Mouse (Mus musculus) kidney, embryonic 16.5 days (tissue): ENCODE results near the gene Sesn2. TPM values are rescaled to one million over a fixed set of nuclear protein-coding genes. Genes with fewer than 3 reads are reported as not detected.
A peak's percentile ranks its signal among the peaks of the same experiment; 100 is the strongest.

ENCODE experiments used
- ATAC-seq: fragments of 200-750 bp; cut with Nextera tagmentation; 2 replicates; pipeline ENCODE4 v1.8.0; 2017; ENCODE audit warnings: moderate TSS enrichment; ENCODE audit not compliant: low FRiP score, low TSS enrichment
- H3K27ac ChIP-seq: fragments of 300-500 bp; sonication (generic); 2 replicates; pipeline ENCODE4 v1.5.1; 2014; ENCODE audit warnings: low read length
- H3K27me3 ChIP-seq: fragments of 300-500 bp; sonication (generic); 2 replicates; pipeline ENCODE4 v1.6.1; 2014; ENCODE audit warnings: low read length, control low read depth, mixed read lengths; ENCODE audit not compliant: insufficient read depth
- H3K36me3 ChIP-seq: fragments of 300-500 bp; sonication (generic); 2 replicates; pipeline ENCODE4 v1.6.1; 2014; ENCODE audit warnings: low read length, control low read depth, mixed read lengths; ENCODE audit not compliant: insufficient read depth
- H3K4me1 ChIP-seq: fragments of 300-500 bp; sonication (generic); 2 replicates; pipeline ENCODE4 v1.6.1; 2014; ENCODE audit warnings: low read length, control low read depth, mixed read lengths; ENCODE audit not compliant: insufficient read depth
- H3K4me2 ChIP-seq: fragments of 300-500 bp; sonication (generic); replicated peaks from 2 replicates; pipeline ENCODE4 v1.6.1; 2014; ENCODE audit warnings: low read depth, low read length
- H3K4me3 ChIP-seq: fragments of 300-500 bp; sonication (generic); 2 replicates; pipeline ENCODE4 v1.5.1; 2014; ENCODE audit warnings: mild to moderate bottlenecking, low read length
- H3K9ac ChIP-seq: fragments of 300-500 bp; sonication (generic); replicated peaks from 2 replicates; pipeline ENCODE4 v1.6.1; 2014; ENCODE audit warnings: low read length
- H3K9me3 ChIP-seq: fragments of 300-500 bp; sonication (generic); 2 replicates; pipeline ENCODE4 v1.6.1; 2016; ENCODE audit warnings: low read length, control low read depth
- WGBS: fragments of 180-500 bp; shearing (Covaris S2); extraction: QIAGEN DNeasy Blood & Tissue Kit; methylation state at CpG from one replicate; pipeline ENCODE4 v1.1.7; 2014; 5-methylcytosine and 5-hydroxymethylcytosine counted together
- polyA plus RNA-seq: library from polyadenylated mRNA; unstranded; fragments of >200 nt; fragmentation: Nextera tagmentation; extraction: Ambion mirVana; gene quantifications from 2 replicates; pipeline ENCODE4 v1.2.1, GENCODE M21; 2015

Sesn2 gene
- polyA plus RNA-seq, 1 experiment from 2014 or later = 21.2 TPM

DNA sequence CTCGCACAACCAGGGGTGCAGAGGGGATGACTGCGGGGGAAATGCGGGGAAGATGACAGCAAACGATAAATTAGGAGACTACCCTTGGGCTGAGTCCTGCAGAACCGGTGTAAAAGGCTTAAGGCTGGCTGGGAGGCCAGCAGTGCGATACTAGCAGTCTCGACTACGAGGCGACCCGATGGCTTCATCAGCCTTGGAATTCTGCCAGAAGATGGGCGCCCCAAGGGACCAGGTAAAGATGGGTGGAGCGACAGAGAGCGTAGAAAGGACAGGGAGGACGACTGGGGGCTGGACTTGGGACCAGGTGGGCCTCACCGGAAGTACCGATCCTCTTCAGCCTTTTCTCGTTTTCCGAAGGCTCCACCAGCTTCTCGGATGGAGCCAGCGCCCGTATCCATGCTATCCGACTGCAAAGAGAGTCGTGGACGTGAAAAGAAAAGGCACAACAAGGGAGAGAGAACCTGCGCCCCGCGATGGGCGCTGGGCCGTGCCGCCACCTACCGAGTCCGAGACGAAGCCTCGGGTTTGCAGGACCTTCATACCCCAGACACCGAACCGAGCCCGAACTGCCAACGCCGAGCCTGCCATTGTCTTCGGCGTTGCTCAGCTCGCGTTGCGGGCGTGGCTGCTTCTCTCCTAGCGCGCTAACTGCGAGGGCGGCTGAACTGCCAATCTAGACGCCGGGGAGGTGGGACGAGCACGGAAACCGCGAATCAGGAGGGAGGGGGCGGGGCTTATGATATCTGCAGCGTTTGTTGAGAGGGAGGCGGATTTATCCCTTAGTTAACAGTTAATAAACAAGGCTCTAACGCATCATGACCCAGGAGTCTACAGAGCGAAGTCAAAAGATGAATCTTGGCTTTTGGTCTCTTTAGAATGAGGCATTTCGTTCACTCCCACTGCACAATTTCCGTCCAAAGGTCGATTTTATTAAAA lies 22.9 kb upstream of the Sesn2 start, which contains the start of gene Atpif1:
Gene Atpif1 (minus strand): TSS at position 679 of the 936 bp plus-strand sequence.
- under 1% methylated on average over 63 of the region's 63 CpGs for WGBS

DNA sequence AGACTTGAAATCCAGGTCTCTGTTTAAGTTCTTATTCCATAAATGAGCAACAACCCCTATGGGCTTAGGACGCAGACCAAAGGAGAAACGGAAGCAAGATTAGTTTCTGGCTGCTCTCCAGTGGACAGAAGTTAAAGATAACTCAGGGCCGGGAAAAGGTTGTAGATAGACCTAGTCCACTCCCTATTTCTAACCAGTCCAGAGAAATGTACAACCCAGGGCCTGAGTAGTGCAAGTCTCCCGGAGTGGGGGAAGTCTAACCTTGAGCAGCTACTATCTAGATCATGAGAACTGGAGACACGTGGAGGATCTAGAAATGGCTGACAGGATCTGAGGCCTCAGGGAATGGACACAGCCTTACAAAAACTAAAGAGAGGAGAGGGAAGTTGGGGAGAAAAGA lies 22.2 kb upstream of the Sesn2 start:
- Histone ChIP-seq H3K4me3 (peak overlapping the region; percentile 93), H3K9ac (peak overlapping the region; percentile 96), H3K36me3 (peaks cover 24% of the 10 kb centered on the region), H3K27ac (peak overlapping the region; percentile 98), H3K27me3 (no peaks in the 10 kb centered on the region), H3K9me3 (no peaks in the 10 kb centered on the region), H3K4me1 (peaks cover 36% of the 10 kb centered on the region), H3K4me2 (peak overlapping the region; percentile 70)
- 6% methylated on average over 5 of the region's 5 CpGs for WGBS
- ATAC-seq = no peak

More for the DNA sequence above, 22.9 kb upstream of the Sesn2 start, which contains the start of gene Atpif1:
- peak; percentile 89 for ATAC-seq
- Histone ChIP-seq H3K9me3 (no peaks in the 10 kb centered on the region), H3K9ac (peak within 1 kb of the TSS; percentile 96), H3K4me3 (peak within 1 kb of the TSS; percentile 93), H3K27ac (peak within 1 kb of the TSS; percentile 98), H3K27me3 (no peaks in the 10 kb centered on the region), H3K36me3 (peaks cover 24% of the 10 kb centered on the region), H3K4me2 (peak within 1 kb of the TSS; percentile 70), H3K4me1 (peaks cover 37% of the 10 kb centered on the region)

GRCm38 (mm10) chr4:132530033-132530804 lies 19.9 kb upstream of the Sesn2 start:
- H3K4me1 ChIP-seq = peaks cover 21% of the 10 kb centered on the region
- H3K36me3 ChIP-seq = peaks cover 24% of the 10 kb centered on the region
- no peak overlapping the region for H3K9ac ChIP-seq
- WGBS = 90% methylated on average over 20 of the region's 20 CpGs
- H3K4me2 ChIP-seq = no peak overlapping the region
- no peak overlapping the region for H3K27ac ChIP-seq
- ATAC-seq = no peak
- H3K9me3 ChIP-seq = no peaks in the 10 kb centered on the region
- H3K4me3 ChIP-seq = no peak overlapping the region
- no peaks in the 10 kb centered on the region for H3K27me3 ChIP-seq

DNA sequence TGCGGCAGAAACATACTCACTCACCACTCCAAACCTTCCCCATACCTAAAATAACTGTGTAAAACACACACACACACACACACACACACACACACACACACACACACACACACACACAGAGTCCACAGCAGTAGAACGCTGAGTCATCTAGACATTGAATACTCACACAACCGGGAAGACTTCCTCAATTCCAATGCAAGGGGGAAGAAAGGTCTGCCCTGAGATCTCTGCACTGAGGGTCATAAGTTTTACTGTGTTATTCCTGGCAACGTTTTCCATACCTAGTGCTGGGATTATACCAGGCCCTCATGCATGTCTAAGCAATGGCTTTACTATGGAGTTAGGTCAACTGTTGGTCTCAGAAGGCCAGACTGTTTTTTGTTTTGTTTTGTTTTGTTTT lies 19.0 kb upstream of the Sesn2 start:
- no peaks in the 10 kb centered on the region for H3K9me3 ChIP-seq
- H3K9ac ChIP-seq = no peak overlapping the region
- WGBS = 56% methylated on average over 4 of the region's 4 CpGs
- peaks cover 24% of the 10 kb centered on the region for H3K36me3 ChIP-seq
- H3K27me3 ChIP-seq = no peaks in the 10 kb centered on the region
- no peak overlapping the region for H3K4me2 ChIP-seq
- no peak overlapping the region for H3K4me3 ChIP-seq
- H3K4me1 ChIP-seq = peaks cover 23% of the 10 kb centered on the region
- no peak for ATAC-seq
- H3K27ac ChIP-seq = no peak overlapping the region; the same call in 1 of the 2 replicates

DNA sequence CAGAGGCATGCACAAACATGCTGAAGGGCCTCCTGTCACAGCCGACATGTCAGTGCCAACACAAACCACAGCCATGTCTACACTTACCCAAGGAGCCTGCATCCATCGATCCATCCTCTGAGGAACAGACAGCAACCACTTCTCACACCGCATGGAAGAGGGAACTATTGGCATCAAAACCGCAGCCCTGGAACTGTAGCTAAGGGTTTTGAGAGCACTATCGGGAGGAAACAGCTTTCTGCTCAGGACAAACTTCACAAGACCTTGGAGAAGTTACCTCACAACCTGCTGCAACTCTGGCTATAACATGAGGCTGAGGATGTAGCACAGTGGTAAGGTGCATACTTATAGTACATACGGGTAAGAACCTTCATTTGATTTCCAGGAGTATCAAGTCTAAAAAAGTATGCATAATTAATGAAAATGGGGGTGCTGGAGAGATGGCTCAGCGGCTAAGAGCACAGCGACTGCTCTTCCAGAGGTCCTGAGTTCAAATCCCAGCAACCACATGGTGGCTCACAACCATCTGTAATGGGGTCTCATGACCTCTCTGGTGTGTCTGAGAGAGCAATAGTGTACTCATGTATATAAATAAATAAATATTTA lies 17.7 kb upstream of the Sesn2 start:
- H3K9me3 ChIP-seq = no peaks in the 10 kb centered on the region
- H3K27me3 ChIP-seq = no peaks in the 10 kb centered on the region
- no peak for ATAC-seq
- no peak overlapping the region for H3K27ac ChIP-seq
- peaks cover 24% of the 10 kb centered on the region for H3K36me3 ChIP-seq
- no peak overlapping the region for H3K4me3 ChIP-seq
- H3K9ac ChIP-seq = no peak overlapping the region
- H3K4me2 ChIP-seq = no peak overlapping the region
- WGBS = 87% methylated on average over 8 of the region's 8 CpGs
- H3K4me1 ChIP-seq = peaks cover 23% of the 10 kb centered on the region

DNA sequence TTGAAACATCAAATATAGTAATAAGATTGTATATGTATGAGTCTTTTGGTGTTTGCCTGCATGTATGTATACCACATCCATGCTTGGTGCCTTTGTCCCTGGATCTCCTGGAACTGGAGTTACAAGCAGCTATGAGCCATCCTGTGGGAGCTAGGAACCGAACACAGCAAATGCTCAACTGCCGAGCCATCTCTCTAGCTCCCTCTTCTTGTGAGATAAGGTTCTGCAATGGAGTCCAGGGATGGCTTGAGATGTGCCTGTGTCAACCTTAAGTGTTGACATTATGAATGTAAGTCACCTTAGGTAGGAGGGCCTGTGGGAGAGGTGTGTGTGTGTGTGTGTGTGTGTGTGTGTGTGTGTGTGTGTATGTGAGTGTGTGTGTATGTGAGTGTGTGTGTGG lies 16.4 kb upstream of the Sesn2 start:
- Histone ChIP-seq H3K9me3 (no peaks in the 10 kb centered on the region), H3K27ac (no peak overlapping the region), H3K36me3 (peaks cover 23% of the 10 kb centered on the region), H3K9ac (no peak overlapping the region), H3K27me3 (no peaks in the 10 kb centered on the region), H3K4me1 (peaks cover 19% of the 10 kb centered on the region), H3K4me3 (no peak overlapping the region), H3K4me2 (no peak overlapping the region)
- ATAC-seq = no peak
- WGBS = 65% methylated on average over 2 of the region's 2 CpGs

DNA sequence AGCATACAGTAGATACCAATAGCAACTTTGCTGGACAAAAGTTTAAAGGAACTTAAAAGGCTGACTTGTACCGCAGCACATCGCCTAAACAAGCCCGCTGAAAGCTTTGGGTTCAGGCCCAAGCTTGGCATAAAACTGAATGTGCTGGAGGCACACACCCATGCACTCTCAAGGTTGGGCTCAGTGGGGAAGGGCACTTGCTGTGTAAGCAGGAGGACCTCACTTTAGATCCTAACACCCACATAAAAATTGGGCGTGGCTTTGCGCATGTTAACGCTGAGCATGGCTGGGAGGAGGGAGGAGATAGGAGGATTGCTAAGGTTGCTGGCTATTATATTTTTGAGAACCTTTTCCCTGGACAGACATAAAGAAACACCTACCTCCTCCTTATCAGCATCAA lies 14.5 kb upstream of the Sesn2 start:
- Histone ChIP-seq H3K4me3 (no peak overlapping the region), H3K27me3 (no peaks in the 10 kb centered on the region), H3K27ac (peak overlapping the region; percentile 37; the same call in 1 of the 2 replicates), H3K36me3 (peaks cover 4% of the 10 kb centered on the region), H3K9ac (no peak overlapping the region), H3K9me3 (no peaks in the 10 kb centered on the region), H3K4me1 (peaks cover 10% of the 10 kb centered on the region), H3K4me2 (no peak overlapping the region)
- 60% methylated on average over 6 of the region's 6 CpGs for WGBS
- 0 out of 2 replicates have a peak, but pooled peaks have one; percentile 27 for ATAC-seq

DNA sequence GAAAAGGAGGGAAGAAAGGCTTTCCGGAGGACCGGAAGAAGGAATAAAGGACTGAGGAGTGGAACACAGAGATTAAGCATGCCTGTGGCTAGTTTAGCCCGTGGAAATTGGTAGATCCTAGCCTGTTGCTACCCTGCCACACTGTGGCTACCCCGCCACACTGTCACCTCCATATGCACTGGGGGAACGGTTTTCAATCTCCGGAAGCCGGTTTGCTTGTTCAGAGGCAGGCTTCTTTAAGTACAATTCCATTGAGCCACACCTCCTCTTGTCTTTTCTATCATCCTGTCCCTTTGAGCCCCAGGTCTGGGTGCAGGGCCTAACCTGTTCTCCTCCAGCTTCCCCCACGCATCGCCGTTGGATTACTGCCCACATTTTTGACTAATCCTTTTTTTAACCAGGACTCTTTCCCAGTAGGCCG lies 14.0 kb upstream of the Sesn2 start:
- 24% methylated on average over 11 of the region's 11 CpGs for WGBS
- Histone ChIP-seq H3K36me3 (no peaks in the 10 kb centered on the region), H3K27me3 (no peaks in the 10 kb centered on the region), H3K4me2 (0 out of 2 replicates have a peak overlapping the region, but pooled peaks have one; percentile 5), H3K4me3 (no peak overlapping the region), H3K4me1 (peaks cover 10% of the 10 kb centered on the region), H3K9ac (no peak overlapping the region), H3K9me3 (no peaks in the 10 kb centered on the region), H3K27ac (peak overlapping the region; percentile 37; the same call in 1 of the 2 replicates)
- ATAC-seq = peak; percentile 23; the same call in 1 of the 2 replicates

GRCm38 (mm10) chr4:132519188-132519587 lies 8.9 kb upstream of the Sesn2 start:
- H3K9me3 ChIP-seq = no peaks in the 10 kb centered on the region
- H3K27me3 ChIP-seq = no peaks in the 10 kb centered on the region
- H3K4me3 ChIP-seq = no peak overlapping the region
- H3K36me3 ChIP-seq = no peaks in the 10 kb centered on the region
- no peak for ATAC-seq
- H3K9ac ChIP-seq = no peak overlapping the region
- WGBS = 92% methylated on average over 3 of the region's 3 CpGs
- H3K4me2 ChIP-seq = no peak overlapping the region
- H3K27ac ChIP-seq = no peak overlapping the region
- peaks cover 11% of the 10 kb centered on the region for H3K4me1 ChIP-seq
